Mouse (Mus musculus) right cerebral cortex, postnatal 10 days (tissue): ENCODE results near the gene Sertad3.

Source experiments
- DNase-seq, 2 experiments: peaks; one replicate each; pipeline ENCODE4 v3.0.0; 2021; ENCODE audit warnings: low spot score in 2 of 2

The Sertad3 gene

DNA sequence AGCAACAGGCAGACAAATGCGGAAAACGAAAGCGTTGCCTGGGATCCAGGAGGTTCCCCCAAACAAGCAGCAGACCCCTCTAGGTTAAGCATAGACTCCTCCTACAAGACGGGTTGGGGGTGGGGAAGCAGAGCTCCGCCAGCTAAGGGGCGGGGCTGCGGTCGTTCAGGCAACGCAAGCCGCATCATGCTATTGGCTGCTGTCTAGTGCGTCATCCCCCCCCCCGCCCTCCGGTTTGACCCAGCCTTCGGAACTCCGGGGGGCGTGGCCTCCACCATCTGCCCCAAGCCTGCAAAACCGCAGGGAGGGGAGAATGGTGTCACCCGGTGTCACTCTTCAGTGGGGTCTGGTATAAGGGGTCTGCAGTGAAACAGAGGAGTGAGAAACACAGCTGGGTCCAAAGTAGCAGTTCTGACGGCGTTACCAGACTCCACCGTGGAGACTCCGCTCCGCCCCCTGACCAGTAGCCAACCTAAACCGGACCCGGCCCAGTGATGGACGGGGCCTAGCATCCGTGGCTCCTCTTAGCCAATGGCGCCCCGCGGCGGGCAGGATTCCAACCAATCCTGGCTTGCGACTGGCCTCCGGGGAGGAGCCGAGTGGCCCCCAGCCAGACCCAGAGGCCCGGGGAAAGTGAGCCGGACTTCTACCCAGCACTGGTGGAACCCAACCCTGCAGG, at the start of gene Sertad3:
Gene Sertad3, plus strand, starts transcription at position 613 of the 679 bp plus-strand sequence.
- DNase-seq = peak; percentile 98 to 99

DNA sequence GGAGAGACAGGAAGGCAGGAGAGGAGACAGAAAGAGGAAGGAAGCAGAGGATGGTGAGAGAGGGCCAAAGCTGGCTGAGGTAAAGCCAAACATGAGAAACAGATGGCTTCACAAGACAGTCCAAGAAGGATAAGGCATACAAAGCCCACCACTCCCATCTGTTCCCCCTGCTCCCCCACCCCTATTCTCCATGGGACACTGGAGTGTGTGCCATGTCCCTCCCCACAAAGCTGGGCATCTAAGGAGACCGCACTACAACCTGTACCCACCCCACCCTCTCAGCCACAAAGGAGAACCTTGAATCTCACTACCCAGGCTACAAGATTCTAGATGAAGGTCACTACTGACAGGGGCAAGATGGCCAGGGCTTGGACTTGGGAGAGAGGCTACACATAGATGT, 46.2 kb upstream of the Sertad3 start:
- no peak for DNase-seq

GRCm38 (mm10) chr7:27428002-27428401, 45.6 kb upstream of the Sertad3 start:
- DNase-seq = no peak

GRCm38 (mm10) chr7:27429135-27429534, 44.4 kb upstream of the Sertad3 start:
- no peak for DNase-seq

DNA sequence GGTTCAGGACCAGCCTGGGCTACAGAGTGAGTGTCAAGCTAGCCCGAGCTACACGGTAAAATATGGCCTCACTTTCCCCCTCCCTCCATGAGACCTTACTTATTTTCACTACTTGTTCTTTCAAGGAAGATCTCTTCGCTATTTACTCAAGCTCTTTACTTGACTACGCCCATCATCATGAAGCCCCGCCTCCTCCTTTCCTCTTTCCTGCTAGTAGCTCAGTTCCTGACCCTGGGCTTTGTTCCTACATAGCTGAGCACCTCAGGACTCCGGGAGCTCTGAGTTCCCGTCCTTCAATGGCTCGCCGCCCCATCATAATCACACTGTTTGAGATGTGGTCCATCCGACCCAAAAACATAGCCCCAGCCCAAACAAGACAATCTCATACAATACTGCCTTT, 40.2 kb upstream of the Sertad3 start:
- no peak for DNase-seq

GRCm38 (mm10) chr7:27433794-27434193, 39.8 kb upstream of the Sertad3 start:
- DNase-seq = no peak

GRCm38 (mm10) chr7:27437544-27437943, 36.0 kb upstream of the Sertad3 start:
- no peak for DNase-seq

- DNase-seq = no peak
Measured at GRCm38 (mm10) chr7:27440014-27440413, 33.6 kb upstream of the Sertad3 start.

DNA sequence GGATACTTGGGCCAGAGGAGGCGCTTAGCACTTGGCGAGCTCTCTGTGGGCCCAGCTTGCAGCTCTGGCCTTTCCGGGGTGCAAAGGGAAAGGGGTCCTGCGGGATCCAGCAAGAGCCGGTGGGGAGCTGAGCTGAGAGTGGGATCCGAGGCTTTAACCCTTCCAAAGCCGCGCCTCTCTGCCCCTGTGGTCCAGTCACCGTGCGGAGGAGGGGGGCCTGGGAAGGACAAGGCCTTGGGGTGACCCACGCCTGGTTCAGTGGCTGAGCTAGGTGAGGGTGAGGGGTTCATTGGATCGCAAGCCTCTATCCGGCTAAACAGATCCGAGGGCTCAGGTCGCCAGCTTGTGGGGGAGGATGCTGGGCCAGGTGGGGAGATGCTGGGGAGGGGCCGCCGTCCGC, 27.5 kb upstream of the Sertad3 start:
- peak; percentile 35 to 52 for DNase-seq

- peak; percentile 88 to 93 for DNase-seq
Measured at GRCm38 (mm10) chr7:27446521-27447418, 26.8 kb upstream of the Sertad3 start.

- peak; percentile 98 to 100 for DNase-seq
Measured at GRCm38 (mm10) chr7:27447419-27448286, 25.9 kb upstream of the Sertad3 start, which contains the start of the genes Sptbn4 and Blvrb. Gene Sptbn4, minus strand, starts transcription at chr7:27447686. Gene Blvrb, plus strand, starts transcription at chr7:27447978.

GRCm38 (mm10) chr7:27448421-27449206, 25.0 kb upstream of the Sertad3 start:
- peak; percentile 59 to 67 for DNase-seq

GRCm38 (mm10) chr7:27449256-27449862, 24.2 kb upstream of the Sertad3 start:
- DNase-seq = peak in 1 of 2 experiments; percentile 73

DNA sequence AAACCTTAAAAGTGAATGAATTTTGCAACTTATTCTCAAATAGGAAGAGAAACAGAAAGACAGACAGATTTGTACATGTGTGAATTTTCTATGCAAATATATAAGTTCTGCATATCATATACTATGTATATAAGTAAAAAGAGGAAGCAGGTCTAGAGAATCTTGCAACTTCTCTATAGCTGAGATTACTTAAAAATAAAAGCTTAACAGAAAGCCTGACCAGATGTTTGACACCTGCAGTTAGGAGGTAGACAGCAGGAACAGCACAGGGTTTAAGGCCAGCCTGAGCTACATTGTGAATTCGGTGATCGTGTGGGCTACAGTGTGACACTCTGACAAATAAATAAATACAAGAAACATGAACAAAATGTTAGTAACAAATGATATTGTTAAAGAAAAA, 22.2 kb upstream of the Sertad3 start:
- DNase-seq = no peak

DNA sequence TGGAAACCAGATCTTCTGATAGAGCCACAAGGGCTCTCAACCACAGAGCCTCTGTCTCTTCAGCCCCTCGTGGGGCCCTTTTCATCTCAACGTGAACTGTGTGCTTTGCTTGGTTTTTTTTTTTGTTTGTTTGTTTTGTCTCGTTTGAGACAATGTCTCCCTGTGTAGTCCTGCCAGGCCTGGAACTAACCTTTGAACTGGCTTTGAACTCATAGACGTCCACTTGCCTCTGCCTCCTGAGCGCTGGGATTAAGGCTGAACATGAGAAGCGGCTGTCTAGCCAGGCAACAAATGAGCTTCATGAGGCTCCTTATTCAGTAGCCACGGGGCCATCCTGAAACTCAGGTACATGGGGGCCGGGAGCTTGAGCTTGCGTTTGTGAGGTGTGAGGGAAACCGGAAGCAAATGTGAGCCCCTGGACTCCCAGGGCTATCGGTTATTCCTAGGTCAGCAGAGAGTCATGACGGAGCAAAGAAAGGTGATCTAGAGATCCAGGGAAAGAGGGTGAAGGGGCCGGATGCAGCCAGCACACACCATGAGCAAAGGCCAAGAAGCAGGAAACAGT, 21.3 kb upstream of the Sertad3 start:
- no peak for DNase-seq

DNA sequence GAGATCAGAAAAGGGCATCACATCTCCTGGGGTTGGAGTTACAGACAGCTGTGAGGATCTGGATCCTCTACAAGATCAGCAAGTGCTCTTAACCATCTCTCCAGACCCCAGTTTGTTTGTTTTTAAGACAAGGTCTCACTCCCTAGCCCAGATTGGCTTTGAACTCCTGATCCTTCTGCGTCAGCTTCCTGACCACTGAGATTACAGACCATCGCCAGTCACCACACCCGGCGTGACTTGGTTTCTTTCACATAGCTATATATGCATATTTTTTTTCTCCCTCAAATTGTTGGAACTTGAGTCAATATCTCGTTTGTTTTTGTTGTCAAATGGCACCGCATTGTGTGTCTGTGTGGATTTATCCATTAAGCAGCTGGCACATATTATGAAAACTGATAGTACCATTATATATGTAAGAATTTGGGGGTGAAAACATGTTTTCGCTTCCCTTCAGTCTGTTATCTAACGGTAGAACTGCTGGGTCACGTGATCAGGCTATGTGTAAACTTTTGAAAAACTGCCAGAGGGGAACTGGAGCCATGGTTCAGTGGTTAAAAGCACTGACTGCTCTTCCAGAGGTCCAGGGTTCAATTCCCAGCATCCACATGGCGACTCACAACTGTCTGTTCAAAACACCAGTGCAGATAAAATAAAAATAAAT, 19.0 kb upstream of the Sertad3 start:
- DNase-seq = no peak

GRCm38 (mm10) chr7:27455273-27455672, 18.3 kb upstream of the Sertad3 start:
- DNase-seq = no peak

DNA sequence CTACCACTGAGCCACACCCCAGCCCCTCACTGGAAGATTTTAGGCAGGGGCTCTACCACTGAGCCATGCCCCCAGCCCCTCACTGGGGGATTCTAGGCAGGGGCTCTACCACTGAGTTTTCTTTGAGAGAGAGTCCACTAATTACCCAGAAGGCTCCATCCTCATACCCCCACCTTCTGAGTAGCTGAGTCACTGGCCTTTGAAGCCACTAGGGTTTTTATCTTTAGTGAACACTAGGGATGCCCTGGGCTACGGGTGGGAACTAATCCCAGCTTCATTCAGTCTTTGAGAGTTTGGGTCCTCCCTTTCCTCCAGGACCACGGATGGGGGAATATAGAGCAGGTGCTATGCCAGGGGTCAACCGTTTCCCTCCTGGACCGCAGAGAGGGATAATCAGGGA, 15.0 kb upstream of the Sertad3 start:
- no peak for DNase-seq

GRCm38 (mm10) chr7:27459640-27460039, 13.9 kb upstream of the Sertad3 start:
- DNase-seq = no peak

DNA sequence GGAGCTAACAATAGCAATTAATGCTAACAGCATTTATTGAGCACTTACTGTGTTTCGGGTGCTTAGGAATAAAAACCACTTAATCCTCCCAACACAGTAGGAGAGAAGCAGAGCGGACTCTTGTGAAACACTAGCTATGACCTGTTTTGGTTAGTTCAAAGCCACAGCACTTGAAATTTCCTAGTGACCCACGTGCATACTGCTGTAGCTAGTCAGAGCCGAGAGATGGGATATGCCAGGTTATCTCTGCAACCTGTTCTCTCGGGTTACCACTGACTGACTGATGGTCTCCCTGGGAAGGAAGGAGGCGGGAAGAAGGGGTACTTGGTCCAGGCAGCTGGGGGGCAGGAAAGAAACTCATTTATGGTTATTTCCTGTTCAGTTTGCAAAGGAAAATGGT, 13.1 kb upstream of the Sertad3 start:
- DNase-seq = no peak
